Mouse (Mus musculus): Measurements from ENCODE around the gene Mov10l1.

Gene Mov10l1

DNA sequence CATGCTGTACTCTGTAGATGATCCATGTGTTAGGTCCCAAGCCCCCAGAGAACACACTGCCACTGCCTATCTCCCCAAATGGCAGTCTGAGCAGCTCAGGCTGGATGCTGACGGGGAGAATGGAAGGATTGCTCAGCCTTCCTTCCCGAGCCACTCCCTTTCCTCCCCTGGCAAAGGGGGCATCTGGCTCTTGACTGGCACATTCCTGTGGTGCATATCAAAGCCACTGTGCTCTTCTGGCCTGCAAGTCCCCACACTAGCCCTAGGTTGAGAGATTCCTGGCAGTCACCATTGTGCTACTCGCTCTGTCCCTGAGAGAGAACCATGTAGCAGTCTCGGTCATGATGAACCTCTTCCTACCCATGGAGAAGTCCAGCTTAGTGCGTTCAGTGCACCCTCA is 25.1 kb downstream of the Mov10l1 start:
- in situ Hi-C loops (cut with MboI, MseI): no loop called here

DNA sequence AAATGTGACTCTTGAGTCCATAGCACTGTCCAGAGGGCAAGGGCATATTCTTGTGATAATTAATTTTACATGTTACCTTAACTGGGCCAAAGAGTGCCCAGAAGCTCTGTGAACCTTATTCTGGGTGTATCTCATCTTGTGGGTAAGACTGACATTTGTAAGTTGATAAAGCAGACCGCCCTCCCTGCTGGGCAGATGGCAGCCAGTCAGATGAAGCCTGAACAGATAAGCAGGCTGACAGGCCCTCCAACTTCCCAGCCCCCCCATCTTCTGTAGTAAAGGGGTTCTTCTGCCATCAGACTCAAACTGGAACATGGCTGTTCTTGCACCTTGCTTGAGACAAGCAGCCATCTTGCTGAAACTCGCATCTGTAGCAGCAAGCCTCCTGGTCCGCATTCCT is 34.0 kb downstream of the Mov10l1 start:
- in situ Hi-C loops (cut with MboI, MseI): no loop called here

DNA sequence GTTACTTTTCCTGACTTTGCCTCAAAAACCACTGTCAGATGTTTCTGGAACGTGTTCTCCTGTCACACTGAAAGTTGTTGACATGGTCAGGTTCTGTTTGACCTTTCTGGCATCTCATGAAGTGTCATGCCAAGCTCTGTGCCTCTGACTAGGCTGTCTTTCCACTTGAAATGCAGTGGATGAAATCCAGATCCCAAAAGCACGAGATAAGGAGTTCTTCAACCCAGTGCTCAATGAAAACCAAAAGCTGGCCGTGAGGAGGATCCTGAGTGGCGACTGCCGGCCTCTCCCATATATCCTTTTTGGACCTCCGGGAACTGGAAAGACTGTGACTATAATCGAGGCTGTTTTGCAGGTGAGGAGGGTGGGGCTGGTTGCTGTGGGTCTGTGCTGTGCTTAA is 37.4 kb downstream of the Mov10l1 start:
- in situ Hi-C loops (cut with MboI, MseI): no loop called here

DNA sequence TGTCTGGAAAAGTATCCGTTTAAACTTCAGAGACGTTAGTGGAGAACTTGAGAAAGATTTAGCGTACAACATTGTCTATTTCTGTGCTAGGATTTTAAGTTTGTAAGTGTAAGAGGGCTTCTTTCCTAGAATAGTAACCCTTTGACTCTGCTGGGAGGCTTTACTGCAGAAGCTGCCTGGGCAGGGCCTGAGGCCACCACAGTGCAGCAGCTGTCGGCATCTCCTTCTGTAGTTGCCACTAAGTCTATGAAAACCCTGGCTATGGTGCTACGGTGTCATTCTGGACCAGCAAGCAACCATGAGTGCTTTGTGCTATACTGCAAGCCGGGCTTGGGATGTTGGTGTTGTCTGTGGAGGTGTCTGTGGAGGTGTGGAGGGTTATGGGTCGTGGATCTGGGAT is 37.8 kb downstream of the Mov10l1 start:
- in situ Hi-C loops (cut with MboI, MseI): no loop called here

DNA sequence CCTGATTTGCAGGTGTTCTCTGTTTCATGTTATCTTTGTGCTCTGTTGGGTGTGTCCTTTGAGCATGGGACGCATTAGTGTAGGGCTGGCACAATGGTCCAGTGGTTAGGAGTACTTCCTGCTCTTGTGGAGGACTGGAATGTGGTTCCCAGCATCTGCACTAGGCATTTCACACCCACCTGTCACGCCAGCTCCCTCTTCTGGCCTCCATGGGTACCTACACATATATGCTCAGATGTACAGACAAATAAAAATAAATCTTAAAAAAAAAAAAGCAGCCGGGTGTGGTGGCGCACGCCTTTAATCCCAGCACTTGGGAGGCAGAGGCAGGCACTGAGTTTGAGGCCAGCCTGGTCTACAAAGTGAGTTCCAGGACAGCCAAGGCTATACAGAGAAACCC is 61.7 kb downstream of the Mov10l1 start:
- in situ Hi-C loops (cut with MboI, MseI): no loop called here

DNA sequence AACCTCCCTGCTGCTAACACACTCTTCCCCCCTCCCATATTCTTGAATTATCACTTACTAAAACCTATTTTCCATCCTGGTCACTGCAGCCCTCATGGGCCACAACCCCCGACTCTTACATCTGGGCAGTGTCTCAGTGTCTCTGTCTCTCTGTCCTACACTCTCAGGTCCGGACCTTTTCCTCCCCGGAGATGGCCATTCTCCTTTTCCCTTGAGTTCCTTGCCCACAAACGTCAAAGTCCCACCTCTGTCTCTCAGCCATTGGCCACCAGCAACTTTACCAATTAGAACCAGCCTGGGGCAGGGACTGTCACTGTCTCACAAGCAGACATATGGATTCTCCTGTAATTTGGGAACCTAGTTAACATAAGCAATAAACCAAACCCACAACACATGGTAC is 63.6 kb downstream of the Mov10l1 start:
- in situ Hi-C loops (cut with MboI, MseI): no loop called here

DNA sequence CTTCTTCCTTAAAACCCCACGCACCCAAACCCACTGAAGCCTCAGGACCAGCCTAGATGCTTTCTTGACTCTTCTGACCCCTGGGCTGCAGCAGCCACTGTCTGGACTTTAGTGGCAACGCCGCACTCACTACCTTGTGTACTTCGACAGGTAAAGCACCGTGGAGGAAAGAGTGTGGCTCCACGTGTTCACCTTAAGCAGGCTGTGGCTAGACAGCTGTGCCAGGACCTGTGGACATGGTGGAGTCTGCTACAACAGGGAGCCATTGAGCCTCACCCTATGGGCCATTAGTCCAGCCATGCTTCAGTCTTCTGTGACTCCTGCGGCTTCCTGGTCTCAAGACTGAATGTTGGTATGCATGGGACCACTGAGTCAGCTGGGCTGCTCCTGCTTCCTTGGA is 72.0 kb downstream of the Mov10l1 start:
- in situ Hi-C loops (cut with MboI, MseI): loop anchor here (5.0 kb wide), 1 partner anchor 52 kb away; no protein-coding TSS in a partner anchor

DNA sequence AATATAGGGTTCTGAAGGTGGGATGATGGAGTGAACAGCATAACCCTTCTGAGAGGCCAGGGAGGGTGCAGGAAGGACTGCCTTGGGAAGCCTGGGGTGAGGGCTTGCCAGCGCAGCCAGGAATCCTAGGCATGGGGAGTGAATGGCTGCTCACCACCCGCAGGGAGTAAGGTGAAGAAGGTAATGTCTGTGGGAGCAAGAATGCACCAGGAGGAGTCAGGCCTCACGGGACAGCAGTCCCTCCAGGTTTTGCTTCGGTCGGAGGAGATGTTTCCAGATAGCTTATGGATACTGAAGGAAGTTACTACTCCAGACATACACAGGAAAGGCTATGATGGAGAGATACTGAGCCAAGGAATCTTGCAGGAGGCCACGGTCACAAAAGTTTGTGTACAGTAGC is 76.0 kb downstream of the Mov10l1 start:
- in situ Hi-C loops (cut with MboI, MseI): no loop called here

DNA sequence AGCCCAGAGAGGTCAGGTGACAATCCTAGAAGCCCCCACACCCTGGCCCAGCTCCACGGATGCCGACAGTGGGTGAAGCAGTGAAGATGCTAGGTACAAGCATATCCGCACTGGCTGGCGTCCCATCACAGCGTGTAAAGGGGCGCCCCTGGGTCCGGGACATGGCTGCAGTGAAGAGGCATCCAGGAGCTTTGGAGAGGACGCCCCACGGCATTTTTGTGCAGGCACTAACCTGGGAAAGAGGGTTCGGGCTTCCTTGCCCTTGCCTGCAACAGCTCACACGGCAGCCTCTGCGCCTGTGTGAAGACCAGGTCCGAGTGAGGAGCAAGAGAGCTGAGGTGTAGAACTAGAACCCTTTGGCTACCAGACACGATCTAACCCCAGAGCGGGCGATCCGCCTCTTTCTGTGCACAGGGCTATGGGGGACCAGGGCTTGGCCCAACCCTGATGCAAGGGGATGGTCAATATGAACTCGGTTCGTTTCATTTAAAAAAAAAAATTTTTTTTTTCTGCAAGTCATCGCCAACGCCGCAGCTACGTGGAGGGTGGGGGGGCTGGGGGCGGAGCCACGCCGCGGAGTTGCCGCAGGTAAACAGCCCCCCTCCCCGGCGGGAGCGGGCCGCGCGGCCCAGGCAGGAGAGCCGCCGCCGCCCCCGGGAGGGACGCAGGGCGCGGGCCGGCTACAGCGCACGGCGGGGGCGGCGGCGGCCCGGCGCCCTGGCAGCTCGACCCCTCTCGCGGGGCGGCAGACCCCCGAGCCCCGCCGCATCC is 76.6 kb downstream of the Mov10l1 start, which contains the start of gene Panx2:
Panx2 (plus strand) TSS at position 574 of the 771 bp plus-strand sequence.
- in situ Hi-C loops (cut with MboI, MseI): no loop called here

DNA sequence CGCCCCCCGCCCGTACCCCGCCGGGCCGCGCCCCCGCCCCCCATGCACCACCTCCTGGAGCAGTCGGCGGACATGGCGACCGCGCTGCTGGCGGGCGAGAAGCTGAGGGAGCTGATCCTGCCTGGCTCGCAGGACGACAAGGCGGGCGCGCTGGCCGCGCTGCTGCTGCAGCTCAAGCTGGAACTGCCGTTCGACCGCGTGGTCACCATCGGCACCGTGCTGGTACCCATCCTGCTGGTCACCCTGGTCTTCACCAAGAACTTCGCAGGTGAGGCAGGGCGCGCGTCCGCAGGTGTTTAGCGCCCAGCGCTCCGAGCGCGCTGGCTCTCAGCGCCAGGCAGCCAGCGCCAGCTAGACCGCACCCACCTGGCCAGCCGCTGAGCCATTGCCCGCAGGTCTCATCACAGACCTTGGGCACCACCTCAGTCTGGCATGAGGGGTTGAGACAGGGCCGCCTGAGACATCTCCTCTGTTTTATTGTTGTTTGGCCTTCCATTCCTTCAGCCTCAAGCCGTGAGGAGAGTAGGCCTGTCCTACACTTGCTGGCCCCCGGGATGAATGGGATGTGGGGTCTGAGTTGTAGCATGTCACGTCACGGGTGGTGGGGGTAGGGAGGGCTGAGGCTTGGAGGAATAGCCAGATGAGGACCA is 77.4 kb downstream of the Mov10l1 start:
- in situ Hi-C loops (cut with MboI, MseI): loop anchor here (10.0 kb wide), 1 partner anchor 235 kb away; no protein-coding TSS in a partner anchor

DNA sequence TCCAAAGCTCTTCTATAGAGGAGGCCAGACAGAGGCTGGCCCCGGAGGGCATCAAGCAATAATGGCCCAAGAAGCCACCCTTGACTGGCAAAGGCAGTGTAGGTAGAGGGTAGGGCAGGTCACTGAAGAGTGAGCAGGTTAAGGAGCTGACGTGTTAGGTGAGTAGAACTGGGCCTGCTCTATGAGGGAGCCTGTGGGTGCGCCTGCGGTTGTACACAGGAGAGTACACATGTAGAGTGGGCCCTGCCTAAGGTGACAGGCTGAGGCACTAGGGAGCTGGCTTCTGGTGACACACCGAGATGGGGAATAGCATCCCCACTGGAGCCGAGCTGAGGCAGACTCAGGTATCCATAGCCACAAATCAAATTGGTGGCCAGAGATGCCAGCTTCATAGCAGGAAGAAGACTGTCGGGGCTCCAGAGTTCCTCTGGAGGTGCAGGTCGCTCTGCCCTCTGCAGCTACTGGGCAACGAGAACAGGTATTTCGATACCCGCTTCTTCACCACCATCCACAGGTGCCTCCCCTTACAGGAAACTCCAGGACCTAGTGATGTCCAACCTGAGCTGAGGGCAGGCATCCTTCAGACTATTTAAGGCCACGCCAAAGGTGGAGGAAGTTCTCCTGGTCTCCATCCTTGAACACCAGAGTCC is 78.2 kb downstream of the Mov10l1 start:
- in situ Hi-C loops (cut with MboI, MseI): loop anchor here (10.0 kb wide), 1 partner anchor 236 kb away; no protein-coding TSS in a partner anchor

DNA sequence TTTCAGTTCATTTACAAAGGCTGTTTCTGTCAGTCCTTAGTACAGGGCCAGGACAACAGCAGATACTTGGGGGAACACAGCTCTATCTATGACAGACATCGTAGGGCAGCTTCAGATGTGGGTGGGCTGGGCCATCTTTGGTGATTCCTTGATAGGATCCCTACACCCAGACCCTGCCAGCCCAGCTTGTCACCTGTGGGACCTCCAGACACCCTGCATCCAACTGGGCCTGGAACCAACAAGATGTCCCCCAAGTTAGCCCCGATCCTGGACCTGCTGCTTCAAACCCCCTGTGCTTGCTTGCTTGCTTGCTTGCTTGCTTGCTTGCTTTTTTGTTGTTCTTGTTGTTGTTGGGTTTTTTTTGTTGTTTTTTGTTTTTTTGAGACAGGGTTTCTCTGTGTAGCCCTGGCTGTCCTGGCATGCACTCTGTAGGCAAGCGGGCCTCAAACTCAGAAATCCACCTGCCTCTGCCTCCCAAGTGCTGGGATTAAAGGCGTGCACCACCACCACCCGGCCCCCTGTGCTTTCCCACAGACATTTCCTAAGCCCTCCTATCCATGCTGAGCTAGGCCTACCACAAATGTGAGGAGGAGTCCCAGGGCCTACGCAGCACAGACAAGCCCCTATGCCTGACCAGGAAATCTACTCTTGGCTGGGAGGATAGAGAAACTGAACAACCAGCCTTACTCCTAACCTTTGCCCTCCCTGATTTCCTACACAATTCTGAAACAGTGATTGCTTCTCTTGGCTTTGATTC is 79.2 kb downstream of the Mov10l1 start:
- in situ Hi-C loops (cut with MboI, MseI): loop anchor here (10.0 kb wide), 1 partner anchor 237 kb away; no protein-coding TSS in a partner anchor

DNA sequence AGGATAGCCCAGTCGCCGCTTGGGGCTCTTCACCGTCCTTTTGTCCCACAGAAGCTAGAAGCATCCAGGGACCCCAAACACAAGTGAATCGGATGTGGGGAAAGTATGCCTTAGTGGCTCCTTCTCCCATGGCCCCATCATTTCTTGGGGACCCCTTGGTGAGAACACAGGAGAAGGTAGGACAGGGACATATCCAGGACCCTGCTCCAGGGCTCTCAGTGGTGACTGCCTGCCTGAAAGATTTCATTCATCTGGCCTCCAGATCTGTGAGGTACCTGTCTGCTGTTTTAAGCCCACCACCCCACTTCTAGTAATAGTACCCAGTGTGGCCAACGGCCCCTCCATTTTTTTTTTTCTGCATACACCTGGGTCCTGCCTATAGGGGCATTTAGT is 79.8 kb downstream of the Mov10l1 start:
- in situ Hi-C loops (cut with MboI, MseI): loop anchor here (10.0 kb wide), 1 partner anchor 238 kb away; no protein-coding TSS in a partner anchor

DNA sequence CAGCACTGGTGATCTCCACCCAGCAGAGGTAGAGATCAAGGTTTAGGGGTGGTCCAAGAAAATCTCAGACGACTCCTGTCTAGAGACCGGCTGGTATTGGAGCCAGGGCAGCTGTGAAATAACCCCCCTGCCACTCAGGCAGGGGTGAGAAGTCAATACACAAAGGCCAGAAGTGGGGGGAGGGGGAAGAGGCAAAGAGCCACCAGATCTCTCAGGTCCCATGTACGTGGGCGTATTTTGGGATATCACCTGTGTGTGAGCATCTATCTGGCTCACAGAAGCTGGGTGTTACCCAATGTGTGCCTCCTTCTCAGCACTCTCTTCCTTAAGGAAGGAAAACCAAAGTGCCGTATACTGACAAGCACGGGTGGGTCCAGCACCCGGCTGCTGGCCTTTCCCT is 80.3 kb downstream of the Mov10l1 start:
- in situ Hi-C loops (cut with MboI, MseI): loop anchor here (10.0 kb wide), 1 partner anchor 238 kb away; no protein-coding TSS in a partner anchor

DNA sequence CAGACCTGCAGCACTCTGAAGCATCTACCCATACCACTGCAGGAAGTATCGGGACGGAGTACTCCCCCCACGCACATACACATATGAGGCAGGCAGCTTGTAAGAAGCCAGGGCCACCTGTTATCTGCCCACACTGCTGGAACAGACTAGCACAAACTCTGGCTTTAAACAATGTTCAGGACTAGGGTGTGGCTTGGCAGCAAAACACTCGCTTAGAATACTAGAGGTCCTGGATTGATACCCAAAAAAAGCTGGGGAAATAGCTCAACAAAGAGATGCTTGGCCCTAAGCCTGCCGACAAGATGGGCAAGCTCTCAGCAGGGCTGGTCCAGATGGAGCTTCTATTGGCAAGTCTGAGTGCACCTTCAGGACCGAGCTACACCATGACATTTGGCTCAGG is 80.8 kb downstream of the Mov10l1 start:
- in situ Hi-C loops (cut with MboI, MseI): loop anchor here (10.0 kb wide), 1 partner anchor 239 kb away; no protein-coding TSS in a partner anchor

DNA sequence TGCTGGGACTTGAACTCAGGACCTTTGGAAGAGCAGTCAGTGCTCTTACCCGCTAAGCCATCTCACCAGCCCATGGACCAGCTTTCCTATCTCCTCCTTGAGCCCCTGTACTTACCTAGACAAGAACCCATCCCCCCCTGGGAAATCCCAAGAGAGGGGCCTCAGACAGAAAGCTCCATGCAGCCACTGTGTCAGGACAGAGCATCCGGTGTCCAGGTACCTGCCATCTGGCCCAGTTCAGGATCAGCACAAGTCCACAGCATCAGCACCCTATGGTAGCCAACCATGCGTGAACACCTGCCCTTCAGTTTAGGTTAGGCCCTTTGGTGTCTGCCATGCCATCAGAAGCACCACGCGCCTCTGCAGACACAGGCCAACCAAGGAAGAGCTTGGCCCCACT is 82.2 kb downstream of the Mov10l1 start:
- in situ Hi-C loops (cut with MboI, MseI): loop anchor here (10.0 kb wide), 1 partner anchor 240 kb away; no protein-coding TSS in a partner anchor

DNA sequence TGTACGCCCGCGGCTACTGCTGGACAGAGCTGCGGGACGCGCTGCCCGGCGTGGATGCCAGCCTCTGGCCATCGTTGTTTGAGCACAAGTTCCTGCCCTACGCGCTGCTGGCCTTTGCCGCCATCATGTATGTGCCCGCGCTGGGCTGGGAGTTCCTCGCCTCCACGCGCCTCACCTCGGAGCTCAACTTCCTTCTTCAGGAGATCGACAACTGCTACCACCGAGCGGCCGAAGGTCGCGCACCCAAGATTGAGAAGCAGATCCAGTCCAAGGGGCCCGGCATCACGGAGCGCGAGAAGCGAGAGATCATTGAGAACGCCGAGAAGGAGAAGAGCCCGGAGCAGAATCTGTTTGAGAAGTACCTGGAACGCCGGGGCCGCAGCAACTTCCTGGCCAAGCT is 84.9 kb downstream of the Mov10l1 start:
- in situ Hi-C loops (cut with MboI, MseI): loop anchor here (10.0 kb wide), 1 partner anchor 243 kb away; no protein-coding TSS in a partner anchor

DNA sequence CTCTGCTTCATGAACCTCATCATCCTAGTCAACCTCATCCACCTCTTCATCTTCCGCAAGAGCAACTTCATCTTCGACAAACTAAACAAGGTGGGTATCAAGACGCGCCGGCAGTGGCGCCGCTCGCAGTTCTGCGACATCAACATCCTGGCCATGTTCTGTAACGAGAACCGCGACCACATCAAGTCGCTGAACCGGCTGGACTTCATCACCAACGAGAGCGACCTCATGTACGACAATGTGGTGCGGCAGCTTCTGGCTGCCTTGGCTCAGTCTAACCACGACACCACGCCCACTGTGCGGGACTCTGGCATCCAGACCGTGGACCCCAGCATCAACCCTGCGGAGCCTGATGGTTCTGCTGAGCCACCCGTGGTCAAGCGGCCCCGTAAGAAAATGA is 85.5 kb downstream of the Mov10l1 start:
- in situ Hi-C loops (cut with MboI, MseI): loop anchor here (10.0 kb wide), 1 partner anchor 243 kb away; no protein-coding TSS in a partner anchor

DNA sequence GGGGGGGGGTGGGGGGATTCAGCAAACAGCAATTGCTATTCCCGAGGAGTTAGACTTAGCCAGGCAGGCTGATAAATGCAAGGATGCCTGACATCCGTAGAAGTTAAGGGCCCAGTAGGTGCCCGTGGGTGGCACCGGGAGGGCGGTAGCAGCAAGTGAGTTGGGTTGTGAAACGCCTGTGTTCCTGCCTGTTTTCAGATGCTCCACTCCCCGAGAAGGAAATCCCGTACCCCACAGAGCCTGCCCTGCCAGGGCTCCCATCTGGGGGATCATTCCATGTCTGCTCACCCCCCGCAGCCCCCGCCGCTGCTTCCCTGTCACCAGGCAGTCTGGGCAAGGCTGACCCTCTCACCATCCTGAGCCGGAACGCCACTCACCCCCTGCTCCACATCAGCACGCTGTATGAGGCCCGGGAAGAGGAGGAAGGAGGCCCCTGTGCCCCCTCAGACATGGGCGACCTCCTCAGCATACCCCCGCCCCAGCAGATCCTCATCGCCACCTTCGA is 86.7 kb downstream of the Mov10l1 start:
- in situ Hi-C loops (cut with MboI, MseI): loop anchor here (10.0 kb wide), 1 partner anchor 245 kb away; no protein-coding TSS in a partner anchor

DNA sequence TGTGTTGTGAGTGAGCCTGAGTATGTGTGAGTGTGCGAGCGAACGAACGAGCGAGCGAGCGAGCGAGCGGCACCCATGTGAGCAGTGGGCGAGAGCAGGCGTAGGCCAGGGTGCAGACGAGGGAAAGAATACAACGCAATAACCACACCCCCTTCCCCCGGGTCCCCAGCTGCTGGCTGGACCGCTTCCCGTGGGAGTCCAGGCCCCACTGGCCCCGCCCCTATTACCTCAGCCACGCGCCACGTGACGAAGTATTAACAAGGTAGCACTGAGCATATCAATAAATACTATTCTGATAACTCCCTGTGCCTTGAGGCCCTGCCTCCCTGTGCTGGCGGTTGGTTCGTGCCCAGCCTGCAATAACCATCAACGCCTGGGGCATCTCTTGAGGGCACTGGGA is 87.9 kb downstream of the Mov10l1 start:
- in situ Hi-C loops (cut with MboI, MseI): no loop called here

DNA sequence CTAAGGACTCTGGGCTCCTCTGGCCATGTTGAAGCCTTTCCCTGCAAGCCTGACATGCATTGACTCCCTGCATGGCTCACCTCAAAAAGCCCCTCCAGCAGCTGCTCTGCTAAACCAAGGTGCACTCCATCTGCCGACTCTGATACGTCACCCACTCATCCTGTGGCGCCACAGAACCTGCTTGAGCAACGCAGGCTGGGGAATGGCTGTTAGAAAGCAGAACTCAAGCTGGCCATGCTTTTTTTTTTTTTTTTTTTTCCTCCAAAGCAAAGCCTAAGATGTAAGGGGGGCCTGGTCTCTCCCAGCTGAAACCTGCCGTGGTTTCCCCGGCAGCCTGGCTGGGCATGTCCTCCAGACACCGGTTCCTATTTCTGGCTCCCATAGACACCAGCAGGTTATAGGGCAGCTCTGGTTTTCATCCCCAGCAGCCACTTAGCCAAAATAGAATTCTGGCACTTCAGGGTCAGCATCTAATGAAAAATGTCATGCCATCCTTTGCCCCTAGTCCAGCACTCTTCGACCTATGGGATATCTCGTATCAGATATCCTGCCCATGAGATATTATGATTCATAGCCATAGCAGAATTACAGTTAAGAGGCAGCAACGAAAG is 91.4 kb downstream of the Mov10l1 start:
- in situ Hi-C loops (cut with MboI, MseI): no loop called here
